Mouse (Mus musculus): ENCODE data around the gene Aff2.

The Aff2 gene

DNA sequence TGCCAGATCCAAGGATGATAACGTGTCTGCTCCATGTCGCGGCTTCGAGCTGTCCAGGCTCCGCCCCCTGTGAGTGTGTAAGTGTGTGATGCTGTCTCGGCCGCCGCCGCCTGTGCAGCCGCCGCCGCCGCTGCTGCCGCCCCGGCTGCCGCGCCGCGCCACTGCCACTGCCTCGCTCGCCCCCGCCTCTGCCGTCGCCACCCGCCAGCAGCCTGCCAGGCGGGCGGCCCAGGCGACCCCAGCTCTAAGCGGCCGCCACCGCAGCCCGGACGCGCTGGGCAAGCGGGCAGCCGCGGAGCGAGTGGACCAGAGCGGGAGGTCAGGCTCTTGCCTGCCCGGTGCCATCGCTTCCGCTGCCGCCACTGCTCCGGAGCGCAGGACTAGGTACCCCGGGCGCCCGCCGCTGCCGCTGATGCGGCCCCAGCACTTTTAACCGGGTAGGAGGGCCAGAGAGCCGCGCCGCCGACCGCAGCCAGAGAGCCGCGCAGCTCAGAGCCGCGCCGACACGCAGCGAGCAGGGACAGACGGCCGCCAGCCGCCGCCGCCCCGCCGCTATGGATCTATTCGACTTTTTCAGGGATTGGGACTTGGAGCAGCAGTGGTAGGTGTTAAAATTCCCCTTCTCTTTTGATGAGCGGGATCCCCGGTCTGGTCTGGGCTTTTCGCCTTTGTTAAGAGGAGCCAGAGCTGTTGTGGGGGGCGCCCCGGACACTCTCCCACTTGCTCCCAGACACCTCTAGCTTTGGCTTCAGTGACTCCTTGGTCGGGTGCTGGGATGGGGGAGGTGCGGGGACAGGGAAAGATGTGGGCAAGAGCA, at the start of gene Aff2:
Aff2 (plus strand) TSS at position 57 of the 817 bp plus-strand sequence.
- DNase-seq (ENCODE audit: low read depth), result no peak

DNA sequence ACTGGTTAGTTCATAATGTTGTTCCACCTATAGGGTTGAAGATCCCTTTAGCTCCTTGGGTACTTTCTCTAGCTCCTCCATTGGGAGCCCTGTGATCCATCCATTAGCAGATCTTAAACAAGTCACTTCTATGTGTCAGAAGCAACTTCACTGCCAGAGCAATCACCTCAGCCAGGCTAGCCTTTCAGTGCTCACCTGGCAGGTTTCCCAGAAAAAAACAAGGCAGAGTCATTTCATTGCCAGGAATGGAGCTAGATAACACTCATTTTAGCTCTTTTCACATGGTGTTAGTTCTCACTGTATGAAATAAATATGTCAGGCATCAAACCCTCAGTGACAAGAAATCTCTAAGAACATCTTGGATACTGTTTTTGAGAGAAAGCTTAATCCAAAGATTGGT, 22.8 kb upstream of the Aff2 start:
- no peak for DNase-seq (ENCODE audit: low read depth)

DNA sequence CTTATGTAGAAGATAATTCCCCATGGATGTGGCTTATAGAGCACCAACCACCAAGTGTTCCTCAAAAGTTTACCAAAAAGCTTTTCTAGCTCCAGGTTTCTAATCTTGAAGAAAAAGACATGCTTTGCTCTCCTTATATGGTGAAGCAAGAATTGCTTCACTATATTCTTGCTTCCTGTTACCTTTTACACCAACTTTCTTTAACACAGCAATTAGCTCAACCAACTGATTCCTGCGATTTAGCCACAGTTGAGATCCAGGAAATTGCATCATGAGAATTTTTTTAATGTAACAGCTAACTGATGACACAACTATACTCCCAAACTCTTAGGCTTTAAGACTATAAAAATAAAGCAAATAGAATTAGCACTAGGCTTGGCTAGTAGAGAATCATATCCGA, 4.5 kb upstream of the Aff2 start:
- no peak for DNase-seq (ENCODE audit: low read depth)

DNA sequence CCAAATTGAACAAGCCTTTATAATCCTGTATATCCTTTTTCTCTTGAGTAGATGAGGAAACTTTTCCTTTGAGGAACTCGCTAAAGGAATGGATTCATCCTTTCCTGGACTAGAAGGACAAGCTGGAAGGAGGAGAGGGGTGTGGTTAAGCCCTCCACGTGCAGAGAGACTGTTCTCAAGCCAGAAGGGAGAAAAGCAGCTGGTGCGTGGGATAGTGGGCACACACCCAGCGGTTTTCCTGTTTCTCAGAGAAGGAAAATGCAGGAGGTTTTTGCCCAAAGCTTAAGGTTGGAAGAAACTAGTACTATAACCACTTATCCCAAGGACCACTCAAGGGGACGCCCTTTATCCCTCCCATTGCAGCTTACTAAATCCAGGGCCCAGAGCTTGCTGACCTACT, 734 bp upstream of the Aff2 start:
- DNase-seq (ENCODE audit: low read depth), result no peak

DNA sequence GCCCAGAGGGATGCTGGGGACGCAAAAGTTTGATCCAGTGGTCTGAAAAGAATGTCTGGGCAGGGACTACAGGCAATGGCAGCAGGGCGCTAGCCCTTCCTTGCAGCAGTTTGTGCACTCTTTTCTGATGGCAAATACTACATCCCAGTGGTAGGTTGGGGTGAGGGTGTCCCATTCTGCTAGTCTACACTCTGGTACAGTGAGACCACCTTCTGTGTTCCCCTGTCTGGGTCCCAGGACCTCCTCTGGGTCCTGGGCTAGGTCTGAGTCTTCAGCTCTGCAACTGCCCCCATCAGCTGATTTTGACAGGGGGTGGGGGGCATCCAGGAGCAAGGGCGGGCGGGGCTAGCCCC, 233 bp upstream of the Aff2 start:
- DNase-seq (ENCODE audit: low read depth), result no peak

DNA sequence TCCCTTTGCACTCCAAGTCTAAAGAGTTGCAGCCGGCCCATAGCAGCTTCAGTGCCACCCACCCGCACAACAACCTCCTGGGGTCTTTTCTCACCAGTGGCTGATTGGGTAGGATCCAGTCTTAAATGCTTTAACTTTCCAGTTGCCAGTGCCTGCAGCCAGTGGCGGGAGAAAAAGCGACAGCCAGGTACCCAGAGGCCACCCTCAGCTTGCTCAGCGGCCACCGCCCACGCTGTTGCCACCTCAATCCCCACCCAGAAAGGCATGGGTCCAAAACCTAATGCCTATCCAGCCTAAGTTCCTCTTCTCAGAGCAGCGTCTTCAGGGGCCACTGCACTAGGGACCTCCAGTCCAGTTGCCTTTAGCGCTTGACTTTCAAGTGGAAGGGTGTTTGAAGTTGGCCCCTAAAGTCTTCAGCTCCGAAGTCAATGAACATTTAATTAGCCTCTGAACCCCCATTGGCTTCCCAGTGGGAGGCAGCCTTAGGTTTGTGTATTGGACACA, 1.0 kb downstream of the Aff2 start:
- no peak for DNase-seq (ENCODE audit: low read depth)

DNA sequence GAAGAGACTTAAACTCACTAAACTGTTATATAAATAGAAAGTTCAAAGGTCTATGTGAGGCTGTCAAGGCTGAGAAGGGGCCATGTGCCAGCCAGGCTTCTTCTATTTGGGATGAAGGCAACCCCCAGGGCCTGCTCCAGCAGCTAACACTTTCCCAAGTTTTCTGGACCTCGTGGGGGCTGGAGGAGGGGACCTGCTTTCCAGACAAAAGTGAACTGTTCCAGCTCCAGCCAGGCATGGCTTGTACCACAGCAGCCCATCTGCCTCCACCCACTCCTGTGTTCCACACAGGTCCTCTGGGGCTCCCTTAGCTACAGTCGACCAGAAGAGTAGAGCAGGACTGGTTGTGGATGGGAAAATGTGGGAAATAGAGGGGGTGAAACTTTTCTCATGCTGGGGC, 4.1 kb downstream of the Aff2 start:
- no peak for DNase-seq (ENCODE audit: low read depth)

DNA sequence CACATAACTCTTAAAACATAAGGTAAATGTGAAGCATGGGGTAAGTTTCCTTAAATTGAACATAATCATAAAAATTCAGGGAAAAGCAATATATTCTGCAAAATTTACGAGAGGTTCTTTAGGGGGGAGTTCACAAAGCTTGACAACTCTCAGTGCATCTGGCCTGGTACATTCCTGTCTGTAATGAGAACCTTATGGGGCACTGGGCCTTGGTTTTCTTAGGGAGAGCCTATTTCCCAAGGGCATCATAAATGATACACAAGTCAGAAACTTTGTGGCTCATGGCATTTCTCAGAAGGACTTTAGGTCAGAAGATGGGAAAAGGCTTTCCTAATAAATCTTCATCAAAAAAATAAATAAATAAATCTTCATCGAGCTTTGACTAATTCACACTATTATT, 13.2 kb downstream of the Aff2 start:
- no peak for DNase-seq (ENCODE audit: low read depth)

DNA sequence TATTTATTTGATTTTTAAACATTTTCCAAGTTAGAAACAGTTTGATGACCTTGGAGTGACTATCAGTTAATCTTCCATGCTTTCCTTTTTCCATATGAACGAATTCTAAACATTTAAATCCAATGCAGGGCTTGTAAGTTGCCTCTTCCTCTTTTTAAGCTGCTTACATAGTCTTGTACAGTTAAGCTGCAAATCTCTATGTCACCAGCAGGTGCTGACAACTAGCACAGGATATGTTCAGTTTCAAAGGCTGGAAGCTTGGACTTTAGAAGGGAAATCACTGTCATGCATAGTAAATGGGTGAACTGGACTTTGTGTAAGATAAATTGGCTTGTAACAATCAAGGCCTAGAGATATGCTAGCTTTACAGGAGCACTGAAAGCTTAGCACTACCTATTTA, 29.6 kb downstream of the Aff2 start:
- no peak for DNase-seq (ENCODE audit: low read depth)

DNA sequence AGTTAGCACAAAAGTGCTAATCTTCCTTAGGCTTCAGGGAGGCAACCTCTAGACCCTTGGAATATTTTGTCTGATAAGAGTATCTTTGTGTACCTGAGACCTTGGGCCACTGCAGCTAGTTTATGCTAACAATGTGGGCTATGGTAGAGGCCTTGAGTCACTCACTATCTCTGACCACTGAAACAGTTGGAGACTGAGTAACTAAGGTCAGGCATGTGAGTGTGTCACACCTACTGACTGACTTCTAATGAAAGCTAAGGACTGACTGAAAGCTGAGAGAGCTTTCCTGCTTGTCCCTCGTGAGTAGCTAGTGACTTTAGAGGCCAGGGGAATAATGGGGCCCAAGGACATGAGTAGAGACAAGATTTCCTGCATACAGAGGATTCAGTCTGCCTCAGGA, 54.9 kb downstream of the Aff2 start:
- DNase-seq (ENCODE audit: low read depth), result no peak

DNA sequence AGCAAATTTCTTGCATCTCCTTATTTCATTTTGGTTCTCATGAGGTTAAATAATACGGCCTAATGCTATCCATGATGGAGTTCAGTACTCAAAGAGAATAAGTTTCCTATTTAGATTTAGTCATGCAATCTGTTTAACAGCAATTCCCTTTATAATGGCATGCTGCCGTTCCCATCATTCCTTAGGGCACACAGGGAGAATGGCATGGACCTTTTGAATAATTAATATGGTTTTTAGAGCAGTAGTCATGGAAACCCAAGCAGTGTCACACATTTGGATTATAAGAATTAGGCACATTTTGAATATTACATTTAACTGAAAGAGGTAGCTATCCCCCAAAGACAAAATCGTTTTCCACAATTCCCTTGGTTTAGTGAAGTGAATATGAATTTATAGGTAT, 78.3 kb downstream of the Aff2 start:
- no peak for DNase-seq (ENCODE audit: low read depth)

DNA sequence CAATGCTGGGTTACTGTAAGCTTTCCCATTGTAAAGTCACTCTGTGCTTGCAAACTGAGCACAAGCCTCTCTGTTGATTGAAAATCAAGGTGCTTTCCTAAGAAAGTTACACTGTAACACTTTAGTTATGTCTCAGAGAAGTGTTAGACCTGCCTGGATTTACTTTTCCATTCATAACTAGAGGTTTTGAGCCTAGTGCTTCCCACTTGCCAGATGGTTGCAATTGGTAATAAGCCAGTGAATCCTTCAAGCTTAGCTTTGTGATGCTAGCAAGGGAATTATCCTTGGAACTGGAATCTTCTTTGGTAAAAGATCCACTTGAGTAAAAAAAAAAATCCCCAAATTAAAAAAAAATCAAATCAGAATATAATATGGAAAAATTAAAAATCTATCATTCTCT, 81.8 kb downstream of the Aff2 start:
- DNase-seq (ENCODE audit: low read depth), result no peak

DNA sequence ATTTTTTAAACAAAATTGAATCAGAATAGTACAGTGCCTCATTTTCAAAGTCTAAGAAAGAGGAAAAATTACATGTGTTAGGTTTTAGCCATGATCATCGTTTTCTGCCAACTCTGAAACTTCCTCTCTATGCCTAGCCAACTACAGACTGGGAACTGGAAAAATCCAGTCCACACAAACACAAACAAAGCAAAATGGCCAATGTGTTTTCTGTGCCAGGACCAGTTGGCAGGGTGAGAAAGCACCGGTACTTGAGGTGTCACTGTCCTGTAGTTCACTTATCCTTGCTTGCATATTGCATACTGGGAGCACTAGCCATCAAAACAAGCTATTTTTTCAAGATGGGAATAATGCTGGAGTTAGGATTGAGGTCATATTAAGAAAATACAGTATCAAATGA, 100.8 kb downstream of the Aff2 start:
- no peak for DNase-seq (ENCODE audit: low read depth)

DNA sequence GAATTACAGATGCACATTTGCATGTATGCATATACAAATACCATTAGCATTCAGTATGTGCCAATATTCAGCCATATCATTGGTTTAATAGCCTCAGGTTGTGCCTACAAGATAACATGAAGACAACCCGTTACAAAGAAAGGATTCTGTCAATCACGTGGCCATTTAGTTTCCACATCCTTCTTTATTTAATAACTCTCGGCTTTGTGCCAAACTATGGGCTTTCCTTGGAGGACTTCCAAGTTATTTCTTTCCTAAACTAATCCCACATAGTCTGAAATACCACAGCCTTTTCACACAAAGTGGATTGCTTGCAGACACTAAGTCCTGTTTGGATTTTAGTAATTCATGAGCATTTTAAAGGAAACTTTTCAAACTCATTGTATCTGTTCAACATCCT, 142.0 kb downstream of the Aff2 start:
- DNase-seq (ENCODE audit: low read depth), result no peak

DNA sequence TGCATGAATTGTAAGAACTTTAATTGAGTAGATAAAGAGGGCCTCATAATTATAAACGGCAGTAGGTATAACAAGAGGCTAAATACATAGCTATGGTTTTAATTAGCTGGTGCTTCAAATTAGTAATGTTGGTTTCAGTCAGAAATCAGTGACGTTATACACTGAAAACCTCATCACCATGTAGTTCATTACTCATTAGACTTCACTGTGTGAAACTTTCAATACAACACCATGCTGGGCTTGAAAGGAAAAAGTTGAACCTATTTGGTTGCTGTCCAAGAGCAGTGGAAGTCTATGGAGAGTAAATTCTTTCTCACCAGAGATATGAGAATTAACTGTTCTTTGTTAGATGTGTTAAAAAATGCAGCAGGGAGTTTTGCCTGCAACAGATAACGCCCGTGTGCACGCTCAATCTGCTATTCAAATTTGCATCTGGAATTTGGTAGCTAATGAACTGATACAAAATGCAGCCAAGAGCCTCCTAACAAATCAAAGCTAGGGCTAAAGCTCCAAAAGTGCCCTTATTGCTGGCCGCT, 158.0 kb downstream of the Aff2 start:
- DNase-seq (ENCODE audit: low read depth), result no peak

DNA sequence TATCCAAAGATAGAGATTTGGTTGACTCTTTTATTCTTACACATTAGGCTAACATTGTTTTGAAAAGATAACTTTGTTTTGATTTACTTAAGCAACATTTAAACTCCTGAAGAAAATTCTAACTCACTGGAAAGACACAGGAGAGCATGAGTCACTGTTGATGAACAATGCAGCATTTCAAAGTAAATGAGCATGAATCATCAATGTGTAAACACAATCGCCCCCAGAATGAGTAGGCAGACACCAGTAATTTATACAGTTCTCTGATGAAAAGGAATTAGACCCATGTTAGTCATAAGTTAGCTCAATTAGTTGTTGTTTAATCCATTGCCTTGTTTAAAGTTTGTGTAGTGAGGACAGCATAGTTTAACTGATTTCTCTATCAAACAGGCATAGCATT, 180.7 kb downstream of the Aff2 start:
- no peak for DNase-seq (ENCODE audit: low read depth)

DNA sequence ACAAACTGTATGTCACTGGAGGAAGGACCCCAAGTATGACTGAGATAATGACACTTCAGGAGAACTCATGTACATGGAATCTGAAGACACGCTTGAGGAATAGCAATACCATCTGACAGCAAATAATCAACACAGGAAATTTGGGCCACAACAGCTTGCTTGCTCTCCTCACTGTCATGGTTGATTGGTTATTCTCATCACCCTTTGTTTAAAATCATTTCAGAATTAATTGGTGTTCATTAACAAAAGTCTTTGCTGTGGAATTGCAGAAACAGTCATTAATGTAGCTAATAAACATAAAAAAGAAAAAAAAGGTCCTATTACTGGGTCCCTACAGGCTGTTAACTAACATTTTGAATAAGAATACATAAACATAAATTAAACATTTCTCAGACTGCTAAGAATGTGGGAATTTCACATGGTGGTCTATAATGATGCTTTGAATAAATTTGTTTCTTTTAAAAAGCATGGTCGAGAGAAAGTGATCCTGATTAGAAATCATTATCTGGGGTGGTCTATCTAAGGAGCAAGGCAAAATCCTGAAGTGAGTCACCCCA, 219.9 kb downstream of the Aff2 start:
- DNase-seq (ENCODE audit: low read depth), result no peak

DNA sequence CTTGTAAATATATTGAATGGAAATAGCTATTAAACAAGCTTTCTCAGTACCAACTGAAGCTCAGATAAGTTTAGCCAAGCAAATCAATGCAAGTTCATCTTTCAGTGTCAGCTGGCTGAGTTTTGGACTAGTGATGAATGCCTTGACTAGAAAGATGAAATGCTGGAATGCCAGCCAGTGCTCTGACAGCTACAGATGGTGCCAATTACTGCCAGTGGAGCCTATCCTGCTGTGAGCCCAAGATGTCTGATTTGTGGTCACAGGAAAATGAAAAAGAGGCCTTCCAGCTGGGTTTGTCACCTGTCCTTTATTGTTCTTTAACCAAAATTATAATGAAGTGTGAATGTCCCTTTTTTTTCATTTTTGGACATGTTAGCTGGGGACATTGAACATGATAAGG, 248.7 kb downstream of the Aff2 start:
- DNase-seq (ENCODE audit: low read depth), result no peak

DNA sequence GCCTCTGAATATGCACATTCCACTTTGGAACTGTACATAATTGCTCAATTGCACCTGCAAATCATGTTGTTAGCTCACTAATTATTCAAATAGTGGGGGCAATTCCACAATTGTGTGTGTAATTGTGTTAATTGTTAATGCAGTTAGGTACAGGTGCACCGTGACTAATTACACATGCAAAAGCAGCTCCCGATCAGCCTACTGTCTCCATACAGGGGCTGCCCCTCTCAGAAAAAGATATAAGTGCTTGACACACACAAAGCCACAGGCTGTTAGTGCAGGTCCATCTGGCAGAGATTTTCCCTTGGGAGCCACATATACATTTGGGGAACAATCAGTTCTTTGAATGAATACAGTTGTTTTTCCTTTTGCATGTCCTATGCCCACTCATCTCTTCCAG, 302.9 kb downstream of the Aff2 start:
- no peak for DNase-seq (ENCODE audit: low read depth)

DNA sequence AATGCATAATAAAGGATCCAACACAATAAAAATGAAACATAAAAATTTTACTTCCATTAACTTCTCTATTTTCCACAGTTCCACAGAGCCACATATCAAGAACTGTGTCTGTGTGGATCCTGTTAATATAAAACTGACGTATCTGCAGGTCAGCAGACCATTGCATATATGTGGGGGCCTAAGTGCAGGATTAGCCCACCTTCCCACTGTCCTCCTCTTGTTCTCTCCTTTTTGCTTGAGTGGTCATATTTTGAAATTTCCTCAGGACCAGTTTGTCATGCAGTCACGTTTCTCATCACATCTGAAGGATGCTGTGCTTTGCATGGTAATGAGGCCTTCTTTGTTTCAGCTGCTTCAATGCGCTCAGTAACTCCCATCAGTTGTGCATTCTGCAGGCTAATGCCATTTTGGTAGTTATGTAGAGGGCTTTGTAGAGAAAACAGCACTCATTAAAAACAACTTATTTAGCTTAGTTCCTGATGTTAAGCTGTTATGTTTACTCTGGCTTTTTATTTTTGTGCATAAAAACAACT, 306.1 kb downstream of the Aff2 start:
- no peak for DNase-seq (ENCODE audit: low read depth)

DNA sequence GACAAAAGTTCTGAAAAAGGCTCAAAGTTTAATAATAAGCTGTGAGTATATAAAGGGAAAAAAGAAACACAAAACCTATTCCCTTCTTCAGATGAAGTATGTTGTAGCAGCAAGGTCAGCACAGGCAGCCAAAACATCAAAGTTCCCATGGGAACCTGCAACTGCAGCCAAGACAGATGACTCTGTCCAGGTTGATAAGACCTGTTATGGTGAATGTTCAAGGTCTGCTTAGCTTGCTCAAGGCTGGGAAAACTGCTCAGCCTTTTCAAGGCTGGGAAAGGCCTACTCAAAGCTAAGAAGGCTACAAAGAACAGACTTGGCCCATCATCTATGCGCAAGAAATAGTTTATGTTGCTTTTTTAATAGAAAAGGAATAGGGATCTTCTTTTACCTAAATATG, 315.6 kb downstream of the Aff2 start:
- no peak for DNase-seq (ENCODE audit: low read depth)

DNA sequence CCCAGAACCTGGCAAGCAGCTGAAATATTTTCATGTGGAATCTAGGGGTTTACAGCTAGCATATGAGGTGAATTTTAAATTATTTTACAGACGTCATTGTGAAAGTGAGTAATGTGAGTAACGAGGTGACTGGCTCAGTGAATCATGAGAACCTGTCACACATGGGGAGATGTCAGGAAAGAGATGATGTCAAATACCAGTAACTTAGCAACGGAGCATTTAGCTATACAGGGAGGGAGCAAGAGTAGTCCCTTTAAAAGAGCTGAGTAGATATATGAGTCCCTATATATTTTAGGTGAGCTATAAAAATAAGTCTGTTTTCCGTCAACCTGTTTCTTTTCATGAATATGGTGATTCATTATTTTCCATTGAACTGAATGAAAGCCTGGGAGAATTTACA, 338.7 kb downstream of the Aff2 start:
- no peak for DNase-seq (ENCODE audit: low read depth)

DNA sequence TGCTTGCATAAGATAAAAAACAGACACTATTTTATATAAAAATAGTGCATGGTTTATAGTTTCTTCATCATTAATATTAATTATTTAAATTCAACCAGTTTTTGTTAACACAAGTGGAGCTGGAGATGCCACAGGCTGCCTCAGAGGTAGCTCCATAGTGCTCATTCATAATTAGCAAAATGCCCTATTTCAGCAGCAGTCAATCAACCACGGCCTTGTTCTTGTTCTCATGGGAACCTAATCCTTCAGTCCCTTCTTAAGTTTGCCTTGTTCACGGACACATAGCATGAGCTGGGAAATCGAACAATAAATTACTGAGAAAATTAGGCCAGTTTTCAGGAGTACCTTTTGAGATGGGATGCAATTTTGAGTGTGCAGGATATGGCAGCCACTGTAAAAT, 378.9 kb downstream of the Aff2 start:
- DNase-seq (ENCODE audit: low read depth), result no peak

All from induced T-regulatory cell, adult 2 months (primary cell).